8 mouse cellular contexts compared by ENCODE assay signal in the genomic region with DNA sequence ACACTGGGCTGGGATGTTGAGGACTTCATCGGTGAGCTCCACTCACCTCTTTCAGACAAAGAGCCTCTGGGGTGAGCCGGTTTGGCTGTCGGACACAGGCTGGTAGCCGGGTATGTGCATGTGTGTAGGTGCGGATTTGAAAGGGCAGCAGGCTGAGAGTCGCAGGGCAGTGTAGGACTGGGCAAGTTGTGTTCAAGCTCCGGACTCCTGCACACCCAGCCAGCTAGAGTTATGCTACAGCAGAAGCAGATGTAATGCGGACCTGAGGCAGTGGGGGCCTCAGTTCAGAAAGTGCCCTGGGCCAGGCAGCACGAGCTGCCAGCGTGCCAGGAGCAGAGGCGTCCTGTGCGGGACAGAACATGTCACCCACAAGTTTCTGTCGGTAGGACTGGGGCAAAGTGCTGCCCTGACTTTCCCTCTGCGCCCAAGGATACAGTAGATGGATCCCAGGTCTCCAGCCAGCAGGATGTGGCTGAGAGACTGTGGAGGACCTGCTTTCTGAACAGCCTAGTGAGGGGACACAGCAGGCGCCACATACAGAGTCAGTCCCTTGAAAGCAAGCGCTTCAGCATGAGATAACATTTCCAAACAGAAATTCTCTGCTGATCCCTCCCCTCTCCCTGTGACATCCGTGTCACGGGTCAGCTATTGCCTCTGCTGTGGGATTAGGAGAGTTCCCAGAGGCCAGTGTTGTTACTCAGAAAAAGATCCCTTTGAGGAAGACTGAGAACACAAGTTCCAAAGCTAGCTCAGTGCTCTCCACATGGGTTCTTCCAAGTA. TPM values are rescaled to one million over a fixed set of nuclear protein-coding genes. Genes with fewer than 3 reads are reported as not detected.
DNase-seq lines count a peak whose midpoint lies in the region; ATAC-seq and TF ChIP-seq lines count a peak whose summit lies in the region.

No protein-coding gene starts in this region.

- H3K4me2 ChIP-seq in heart, embryonic 16.5 days (ENCODE audit: low read depth, low read length) = peak overlapping the region; percentile 68
- peak overlapping the region; percentile 94 for H3K4me2 ChIP-seq in limb, embryonic 13.5 days (replicated peaks)
- peak overlapping the region; percentile 59 for H3K4me2 ChIP-seq in stomach, embryonic 15.5 days

- peaks cover 49% of the 10 kb centered on the region for H3K79me3 ChIP-seq in C2C12 (ENCODE audit: low read depth)

- no peaks in the 10 kb centered on the region for H3K9me3 ChIP-seq in heart, embryonic 16.5 days (replicated peaks; ENCODE audit: control insufficient read depth, low read length)
- no peaks in the 10 kb centered on the region for H3K9me3 ChIP-seq in limb, embryonic 13.5 days
- H3K9me3 ChIP-seq in stomach, embryonic 15.5 days = no peaks in the 10 kb centered on the region

- no peaks in the 10 kb centered on the region for H3K27me3 ChIP-seq in C2C12 (ENCODE audit: control insufficient read depth, insufficient read depth, insufficient read length)
- H3K27me3 ChIP-seq in heart, embryonic 16.5 days (ENCODE audit: control insufficient read depth, insufficient read depth, low read length) = no peaks in the 10 kb centered on the region
- no peaks in the 10 kb centered on the region for H3K27me3 ChIP-seq in limb, embryonic 13.5 days
- H3K27me3 ChIP-seq in stomach, embryonic 15.5 days (replicated peaks) = no peaks in the 10 kb centered on the region

- TF ChIP-seq CTCF in C2C12 (IDR thresholded peaks at IDR 0.05; ENCODE audit: control insufficient read depth, insufficient read depth, insufficient read length) = no peak

- 7% methylated on average over 18 of the region's 18 CpGs for WGBS in heart, embryonic 16.5 days
- 6% methylated on average over 18 of the region's 18 CpGs for WGBS in limb, embryonic 13.5 days
- 14% methylated on average over 18 of the region's 18 CpGs for WGBS in stomach, embryonic 15.5 days

- peaks cover 56% of the 10 kb centered on the region for H3K79me2 ChIP-seq in C2C12 (ENCODE audit: control insufficient read depth, insufficient read depth)

- H3K27ac ChIP-seq in heart, embryonic 16.5 days (ENCODE audit: low read length) = peak overlapping the region; percentile 86
- H3K27ac ChIP-seq in limb, embryonic 13.5 days = peak overlapping the region; percentile 95
- peak overlapping the region; percentile 87 for H3K27ac ChIP-seq in stomach, embryonic 15.5 days

- no peak for ATAC-seq in heart, embryonic 16.5 days (replicated peaks; ENCODE audit: extremely low read depth, insufficient read depth, low FRiP score)
- no peak for ATAC-seq in limb, embryonic 13.5 days (ENCODE audit: low FRiP score, low read depth)
- ATAC-seq in stomach, embryonic 15.5 days (ENCODE audit: insufficient read depth, low FRiP score, low read depth) = no peak

- peak overlapping the region; percentile 95 for H3K4me3 ChIP-seq in C2C12 (ENCODE audit: insufficient read depth, poor library complexity, severe bottlenecking)
- peak overlapping the region; percentile 61 for H3K4me3 ChIP-seq in heart, embryonic 16.5 days (ENCODE audit: low read length)
- peak overlapping the region; percentile 78 for H3K4me3 ChIP-seq in limb, embryonic 13.5 days
- peak overlapping the region; percentile 53 for H3K4me3 ChIP-seq in stomach, embryonic 15.5 days (replicated peaks)

- H3K36me3 ChIP-seq in C2C12 (ENCODE audit: control insufficient read depth, insufficient read depth) = peaks cover 36% of the 10 kb centered on the region
- no peaks in the 10 kb centered on the region for H3K36me3 ChIP-seq in heart, embryonic 16.5 days (ENCODE audit: control insufficient read depth, insufficient read depth)
- peaks cover 14% of the 10 kb centered on the region for H3K36me3 ChIP-seq in limb, embryonic 13.5 days
- H3K36me3 ChIP-seq in stomach, embryonic 15.5 days = no peaks in the 10 kb centered on the region

- H3ac ChIP-seq in C2C12 (ENCODE audit: control insufficient read depth, insufficient read length, low read depth) = peak overlapping the region; percentile 84

- peak overlapping the region; percentile 80 for H3K9ac ChIP-seq in heart, embryonic 16.5 days (ENCODE audit: low read length)
- peak overlapping the region; percentile 90 for H3K9ac ChIP-seq in limb, embryonic 13.5 days
- peak overlapping the region; percentile 60 for H3K9ac ChIP-seq in stomach, embryonic 15.5 days

- H3K4me1 ChIP-seq in heart, embryonic 16.5 days (ENCODE audit: control insufficient read depth, insufficient read depth, low read length) = peaks cover 41% of the 10 kb centered on the region
- peaks cover 66% of the 10 kb centered on the region for H3K4me1 ChIP-seq in limb, embryonic 13.5 days
- H3K4me1 ChIP-seq in stomach, embryonic 15.5 days = peaks cover 36% of the 10 kb centered on the region

- DNase-seq in adipocyte (ENCODE audit: low spot score) = peak; percentile 81
- DNase-seq in cerebellum, postnatal 36 days = no peak
- no peak for DNase-seq in retina, postnatal 1 day
- DNase-seq in cerebellum, adult 11-12 months = no peak

TF ChIP-seq in C2C12, 6 proteins besides CTCF, POLR2A, EP300 and RAD21:
- no peak for TF ChIP-seq FOSL1 (IDR thresholded peaks at IDR 0.05; ENCODE audit: insufficient read depth, low read length, poor library complexity, severe bottlenecking)
- TF ChIP-seq MYOG (IDR thresholded peaks at IDR 0.05; ENCODE audit: control insufficient read depth, extremely low read depth, insufficient read length) = no peak
- TF ChIP-seq USF1 (IDR thresholded peaks at IDR 0.05; ENCODE audit: low read depth) = no peak
- TF ChIP-seq CEBPB (IDR thresholded peaks at IDR 0.05; ENCODE audit: low read depth) = no peak
- TF ChIP-seq MYOD1 (IDR thresholded peaks at IDR 0.05; ENCODE audit: control insufficient read depth, insufficient read length, low read depth) = no peak
- no peak for TF ChIP-seq MAX (IDR thresholded peaks at IDR 0.05)
TF ChIP-seq in C2C12: peak in this region for 0.

RNA-seq across cellular contexts. Expression of a gene that starts 1.0 kb away (rescaled TPM):
- 162 TPM for polyA plus RNA-seq in C2C12 (2012; fragmentation: generic; extraction: Trizol)
- 75.1 and 76.4 TPM in 2 replicates for polyA plus RNA-seq in heart, embryonic 16.5 days (2015; fragmentation: Nextera tagmentation; extraction: Ambion mirVana)
- polyA plus RNA-seq in limb, embryonic 13.5 days (2015; fragmentation: Nextera tagmentation; extraction: Ambion mirVana) = 69.7 and 76.0 TPM in 2 replicates
- 44.8 and 45.2 TPM in 2 replicates for polyA plus RNA-seq in stomach, embryonic 15.5 days (2015; fragmentation: Nextera tagmentation; extraction: Ambion mirVana)
